Mouse (Mus musculus) forebrain, embryonic 16.5 days (tissue): ENCODE measurements around the gene Fam57a. TPM values are rescaled to one million over a fixed set of nuclear protein-coding genes. Genes with fewer than 3 reads are reported as not detected.

Source experiments
- ATAC-seq: fragments of 200-750 bp; cut with Nextera tagmentation; 2 replicates; pipeline ENCODE4 v1.8.0; 2017; ENCODE audit warnings: mild to moderate bottlenecking, moderate library complexity
- H3K27ac ChIP-seq: fragments of 300-500 bp; sonication (generic); 2 replicates; pipeline ENCODE4 v1.5.1; 2014; ENCODE audit warnings: low read length, control low read depth
- H3K27me3 ChIP-seq: fragments of 300-500 bp; sonication (generic); replicated peaks from 2 replicates; pipeline ENCODE4 v1.6.1; 2014; ENCODE audit warnings: low read length; ENCODE audit not compliant: control insufficient read depth, insufficient read depth
- H3K36me3 ChIP-seq: fragments of 300-500 bp; sonication (generic); 2 replicates; pipeline ENCODE4 v1.6.1; 2014; ENCODE audit not compliant: control insufficient read depth, insufficient read depth
- H3K4me1 ChIP-seq: fragments of 300-500 bp; sonication (generic); replicated peaks from 2 replicates; pipeline ENCODE4 v1.6.1; 2014; ENCODE audit warnings: low read length; ENCODE audit not compliant: control insufficient read depth, insufficient read depth
- H3K4me2 ChIP-seq: fragments of 300-500 bp; sonication (generic); 2 replicates; pipeline ENCODE4 v1.6.1; 2014; ENCODE audit warnings: mild to moderate bottlenecking, low read length, control low read depth
- H3K4me3 ChIP-seq: fragments of 300-500 bp; sonication (generic); replicated peaks from 2 replicates; pipeline ENCODE4 v1.5.1; 2014; ENCODE audit warnings: mild to moderate bottlenecking, low read length, control low read depth
- H3K9ac ChIP-seq: fragments of 300-500 bp; sonication (generic); replicated peaks from 2 replicates; pipeline ENCODE4 v1.6.1; 2014; ENCODE audit warnings: low read depth, low read length, control low read depth
- H3K9me3 ChIP-seq: fragments of 300-500 bp; sonication (generic); 2 replicates; pipeline ENCODE4 v1.6.1; 2016; ENCODE audit warnings: low read length; ENCODE audit not compliant: control insufficient read depth
- WGBS: fragments of 180-500 bp; shearing (Covaris S2); extraction: QIAGEN DNeasy Blood & Tissue Kit; methylation state at CpG from one replicate; pipeline ENCODE4 v1.1.7; 2014; 5-methylcytosine and 5-hydroxymethylcytosine counted together
- polyA plus RNA-seq: library from polyadenylated mRNA; unstranded; fragments of >200 nt; fragmentation: Nextera tagmentation; extraction: Ambion mirVana; gene quantifications from 2 replicates; pipeline ENCODE4 v1.2.1, GENCODE M21; 2015

Gene Fam57a
- polyA plus RNA-seq, 1 experiment from 2014 or later, result 22.3 TPM

DNA sequence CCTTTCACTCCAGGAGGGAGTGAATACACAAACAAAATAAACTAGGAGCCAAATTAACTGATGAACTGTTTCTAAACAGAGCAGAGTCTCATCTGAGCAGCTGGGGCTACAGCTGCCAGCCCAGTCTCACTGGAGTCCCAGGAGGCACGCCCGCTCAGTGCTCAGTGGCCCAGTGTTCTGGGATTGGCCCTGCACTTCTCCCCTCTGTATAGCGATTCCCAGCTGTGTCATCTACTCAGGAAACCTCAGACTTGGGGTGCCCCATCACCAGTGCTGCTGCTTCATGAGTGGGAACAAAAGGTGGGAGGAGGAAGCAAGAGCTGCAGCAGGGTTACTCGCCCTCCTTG lies 74.4 kb downstream of the Fam57a start:
- H3K4me1 ChIP-seq, result peaks cover 14% of the 10 kb centered on the region
- H3K4me3 ChIP-seq, result no peak overlapping the region
- no peak for ATAC-seq
- H3K36me3 ChIP-seq, result no peaks in the 10 kb centered on the region
- H3K9me3 ChIP-seq, result no peaks in the 10 kb centered on the region
- H3K27ac ChIP-seq, result no peak overlapping the region
- no peak overlapping the region for H3K4me2 ChIP-seq
- H3K9ac ChIP-seq, result no peak overlapping the region
- WGBS, result 76% methylated on average over 4 of the region's 4 CpGs
- H3K27me3 ChIP-seq, result no peaks in the 10 kb centered on the region

DNA sequence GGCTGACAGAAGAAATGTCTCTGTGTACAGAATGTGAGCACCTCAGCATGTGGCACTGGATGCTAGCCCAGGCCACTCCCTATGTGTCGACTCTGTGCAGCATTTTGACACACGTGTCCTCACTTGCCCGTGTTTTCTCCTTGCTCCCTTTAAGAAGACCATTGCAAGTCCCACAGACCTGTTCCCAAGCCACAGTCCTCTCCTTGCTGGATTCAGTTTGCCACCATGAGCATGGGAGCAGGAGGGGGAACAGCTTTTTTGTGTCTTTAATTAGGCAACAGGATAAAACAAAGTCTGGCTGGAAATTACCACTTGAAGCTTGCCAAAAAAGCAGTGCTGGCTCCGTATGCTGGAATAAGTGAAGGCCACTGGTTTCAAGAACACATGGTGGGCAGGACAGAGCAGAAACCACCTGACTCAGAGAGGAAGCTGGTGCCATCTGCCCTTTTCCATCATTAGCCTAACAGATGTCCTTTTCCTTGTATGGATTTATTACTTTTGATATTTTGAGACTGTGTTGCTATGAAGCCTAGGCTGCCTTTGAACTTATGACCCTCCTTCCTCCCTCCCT lies 76.0 kb downstream of the Fam57a start:
- peak; percentile 46 for ATAC-seq
- H3K9me3 ChIP-seq, result no peaks in the 10 kb centered on the region
- H3K4me1 ChIP-seq, result peaks cover 18% of the 10 kb centered on the region
- no peaks in the 10 kb centered on the region for H3K27me3 ChIP-seq
- H3K36me3 ChIP-seq, result no peaks in the 10 kb centered on the region
- no peak overlapping the region for H3K4me2 ChIP-seq
- H3K27ac ChIP-seq, result no peak overlapping the region
- 29% methylated on average over 4 of the region's 4 CpGs for WGBS
- H3K9ac ChIP-seq, result no peak overlapping the region
- no peak overlapping the region for H3K4me3 ChIP-seq

DNA sequence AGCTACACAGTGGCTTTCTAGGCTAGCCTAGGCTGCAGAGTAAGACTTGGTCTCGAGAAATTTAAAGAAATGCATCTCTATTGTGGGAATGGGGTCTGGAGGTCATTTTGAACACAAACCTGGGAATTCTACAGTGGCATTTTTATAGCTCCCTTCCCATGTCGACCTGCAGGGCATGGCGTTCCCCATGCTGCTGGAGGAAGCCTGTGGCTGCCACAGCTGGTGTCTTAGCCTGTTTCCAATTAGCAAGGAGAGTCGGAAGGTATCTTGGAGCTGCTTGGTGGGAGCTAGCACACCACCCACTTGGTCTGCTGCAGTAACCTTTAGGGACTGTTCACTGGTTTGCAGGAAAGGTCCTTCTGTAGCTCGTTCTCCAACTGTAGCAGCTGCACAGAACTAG lies 76.7 kb downstream of the Fam57a start:
- WGBS, result 60% methylated on average over 5 of the region's 5 CpGs
- H3K36me3 ChIP-seq, result no peaks in the 10 kb centered on the region
- H3K4me2 ChIP-seq, result no peak overlapping the region
- no peaks in the 10 kb centered on the region for H3K9me3 ChIP-seq
- ATAC-seq, result no peak
- no peak overlapping the region for H3K27ac ChIP-seq
- H3K4me1 ChIP-seq, result peaks cover 23% of the 10 kb centered on the region
- no peak overlapping the region for H3K9ac ChIP-seq
- no peak overlapping the region for H3K4me3 ChIP-seq
- H3K27me3 ChIP-seq, result no peaks in the 10 kb centered on the region

DNA sequence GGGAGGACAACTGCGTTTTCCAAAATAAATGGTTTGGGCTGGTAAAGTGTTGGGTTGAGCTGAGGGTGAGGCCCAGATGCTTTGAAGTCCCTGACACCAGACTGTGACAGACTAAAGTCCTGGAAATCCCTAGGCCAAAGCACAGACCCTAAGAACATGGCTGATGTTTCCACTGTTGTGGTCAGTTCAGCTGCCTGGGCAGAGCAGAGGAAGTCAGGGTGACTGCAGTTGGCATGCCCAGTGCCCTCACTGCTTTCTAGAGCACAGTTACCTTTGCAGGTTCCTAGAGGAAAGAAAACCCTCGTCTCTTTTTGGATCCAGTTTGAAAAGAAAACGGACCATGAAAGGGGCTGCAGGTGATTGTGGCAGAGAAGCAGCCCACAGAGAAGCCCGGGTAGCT lies 77.9 kb downstream of the Fam57a start:
- H3K9ac ChIP-seq, result no peak overlapping the region
- H3K4me2 ChIP-seq, result no peak overlapping the region
- no peaks in the 10 kb centered on the region for H3K36me3 ChIP-seq
- no peak for ATAC-seq
- H3K4me1 ChIP-seq, result peaks cover 17% of the 10 kb centered on the region
- H3K27ac ChIP-seq, result no peak overlapping the region
- 82% methylated on average over 4 of the region's 4 CpGs for WGBS
- no peaks in the 10 kb centered on the region for H3K9me3 ChIP-seq
- no peaks in the 10 kb centered on the region for H3K27me3 ChIP-seq
- no peak overlapping the region for H3K4me3 ChIP-seq

DNA sequence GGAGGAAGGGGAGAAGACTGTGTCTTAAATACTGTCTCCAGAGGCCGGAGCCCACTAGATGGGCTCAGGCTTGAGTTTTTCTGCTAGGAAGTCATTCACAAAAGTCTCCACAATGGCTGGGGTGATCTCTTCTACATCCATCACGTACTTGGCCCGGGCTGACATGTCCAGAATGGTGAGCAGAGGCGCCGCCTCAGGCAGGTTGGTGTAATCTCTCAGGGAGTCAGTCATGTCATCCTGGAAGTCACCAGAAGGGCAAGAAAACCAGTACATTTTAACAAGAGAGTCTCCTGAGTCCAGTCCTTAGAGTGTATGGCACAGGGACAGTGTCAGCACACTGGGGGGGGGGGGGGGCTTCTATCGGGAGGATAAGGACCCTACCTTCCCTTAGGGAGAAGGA lies 79.0 kb downstream of the Fam57a start:
- no peak for ATAC-seq
- no peaks in the 10 kb centered on the region for H3K9me3 ChIP-seq
- H3K9ac ChIP-seq, result no peak overlapping the region
- no peaks in the 10 kb centered on the region for H3K27me3 ChIP-seq
- no peaks in the 10 kb centered on the region for H3K36me3 ChIP-seq
- H3K4me1 ChIP-seq, result peaks cover 28% of the 10 kb centered on the region
- H3K4me2 ChIP-seq, result no peak overlapping the region
- WGBS, result 89% methylated on average over 6 of the region's 6 CpGs
- no peak overlapping the region for H3K27ac ChIP-seq
- no peak overlapping the region for H3K4me3 ChIP-seq

DNA sequence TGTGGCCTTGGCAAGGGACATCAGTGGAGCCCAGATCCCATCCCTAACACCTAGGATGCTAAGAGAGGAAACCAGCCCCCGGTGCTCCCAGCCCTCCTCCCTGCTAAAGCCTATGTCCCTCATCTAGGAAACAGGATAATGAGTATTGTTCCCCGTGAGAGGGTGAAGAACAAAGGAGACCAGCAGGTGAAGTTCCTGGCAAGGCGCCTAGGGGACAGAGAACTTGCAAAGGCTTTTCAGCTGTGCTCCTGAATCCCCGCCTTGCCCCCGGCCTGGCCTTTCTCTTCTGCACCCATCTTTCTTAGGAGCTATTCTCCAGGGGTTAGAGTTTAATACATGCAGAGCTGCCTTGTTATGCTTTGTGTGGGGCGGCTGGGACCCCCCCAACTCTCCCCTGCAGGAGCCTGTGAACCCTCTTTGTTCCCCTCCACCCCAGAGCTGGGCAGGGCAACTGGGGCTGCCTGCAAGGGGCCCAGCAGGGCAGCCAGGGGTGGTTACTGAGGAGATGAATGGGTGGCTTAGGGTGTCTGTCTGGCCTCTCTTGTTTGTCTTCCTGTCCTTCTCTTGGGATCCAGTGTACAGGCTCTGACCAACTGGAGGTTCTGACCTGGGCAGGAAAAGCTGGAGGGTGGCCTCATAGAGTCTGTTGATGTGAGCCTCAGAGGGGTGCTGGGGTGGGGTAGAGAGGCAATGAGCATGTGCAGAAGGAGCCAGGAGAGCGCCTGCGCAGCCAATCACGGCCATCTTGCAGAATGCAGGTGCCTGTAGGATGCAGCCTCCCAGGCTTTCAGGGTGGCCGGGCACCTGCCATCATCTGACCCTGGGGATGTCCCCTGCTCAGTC lies 81.0 kb downstream of the Fam57a start:
- H3K36me3 ChIP-seq, result no peaks in the 10 kb centered on the region
- peaks cover 24% of the 10 kb centered on the region for H3K4me1 ChIP-seq
- no peaks in the 10 kb centered on the region for H3K27me3 ChIP-seq
- H3K27ac ChIP-seq, result no peak overlapping the region
- WGBS, result 35% methylated on average over 10 of the region's 10 CpGs
- H3K4me2 ChIP-seq, result no peak overlapping the region
- no peak overlapping the region for H3K4me3 ChIP-seq
- ATAC-seq, result no peak
- no peak overlapping the region for H3K9ac ChIP-seq
- no peaks in the 10 kb centered on the region for H3K9me3 ChIP-seq

DNA sequence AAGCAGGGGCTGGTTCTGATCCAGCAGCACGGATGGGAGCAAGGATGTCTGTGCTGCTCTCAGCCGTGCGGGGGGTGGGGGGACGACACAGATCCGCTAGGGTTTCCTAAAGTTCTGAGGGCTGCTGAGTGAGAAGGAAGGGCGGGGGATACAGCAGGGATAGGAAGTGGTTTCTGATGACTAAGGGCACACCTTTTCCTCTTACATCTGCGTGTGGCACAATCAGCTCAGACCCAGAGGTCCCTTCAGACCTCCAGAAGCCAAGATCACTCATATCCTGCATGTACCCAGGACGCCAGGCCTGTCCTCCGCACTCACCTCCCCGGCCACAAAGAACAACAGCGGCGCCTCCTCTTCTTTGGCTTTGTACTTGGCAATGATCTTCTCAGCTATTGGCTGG lies 81.8 kb downstream of the Fam57a start:
- Histone ChIP-seq H3K9ac (no peak overlapping the region), H3K36me3 (no peaks in the 10 kb centered on the region), H3K4me2 (no peak overlapping the region), H3K27me3 (no peaks in the 10 kb centered on the region), H3K27ac (no peak overlapping the region), H3K4me1 (peaks cover 21% of the 10 kb centered on the region), H3K9me3 (no peaks in the 10 kb centered on the region), H3K4me3 (no peak overlapping the region)
- ATAC-seq, result no peak
- 70% methylated on average over 12 of the region's 12 CpGs for WGBS

DNA sequence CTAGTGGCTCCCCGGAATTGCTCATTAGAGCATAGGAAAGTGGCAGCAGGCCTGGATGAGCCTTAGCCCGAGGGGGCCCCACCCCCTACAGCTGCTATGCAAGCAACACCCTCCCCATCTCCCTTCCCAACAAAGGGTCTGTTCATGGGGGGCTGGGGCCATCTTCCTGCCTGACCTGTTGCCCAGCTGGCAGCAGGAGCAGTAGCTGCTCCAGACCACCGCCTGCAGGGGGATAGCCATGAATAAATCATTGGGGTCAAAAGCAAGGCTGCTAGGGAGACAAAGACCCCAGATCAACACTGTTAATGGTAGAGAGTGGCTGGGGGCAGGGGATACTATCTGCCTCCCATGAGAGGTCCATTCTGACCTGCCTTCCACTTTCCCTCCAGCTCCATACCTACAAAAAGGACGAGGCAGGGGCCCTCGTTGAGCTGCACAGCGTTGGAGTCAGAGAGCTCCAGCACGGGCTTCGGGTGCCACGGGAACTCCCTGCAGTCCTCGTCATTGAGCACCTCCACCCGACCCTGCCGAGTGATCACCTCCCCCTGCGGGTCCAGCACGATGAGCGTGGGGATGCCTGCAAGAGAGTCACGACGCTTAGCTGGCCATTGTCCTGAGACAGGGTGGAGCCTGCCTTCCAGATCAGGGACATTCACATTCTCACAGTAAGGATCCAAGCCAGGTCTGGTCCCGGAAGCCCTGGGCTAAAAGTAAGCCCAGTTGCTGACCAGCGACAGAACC lies 83.3 kb downstream of the Fam57a start:
- H3K9ac ChIP-seq, result peak overlapping the region; percentile 35; the same call in 1 of the 2 replicates
- no peak overlapping the region for H3K4me2 ChIP-seq
- no peaks in the 10 kb centered on the region for H3K27me3 ChIP-seq
- H3K9me3 ChIP-seq, result no peaks in the 10 kb centered on the region
- H3K4me1 ChIP-seq, result peaks cover 25% of the 10 kb centered on the region
- no peaks in the 10 kb centered on the region for H3K36me3 ChIP-seq
- no peak overlapping the region for H3K27ac ChIP-seq
- 0 out of 2 replicates have a peak, but pooled peaks have one; percentile 20 for ATAC-seq
- no peak overlapping the region for H3K4me3 ChIP-seq
- WGBS, result 10% methylated on average over 19 of the region's 19 CpGs
